Mouse (Mus musculus) embryonic facial prominence, embryonic 11.5 days (tissue): Measurements from ENCODE around the gene Cdc42ep2. TPM values are rescaled to one million over a fixed set of nuclear protein-coding genes. Genes with fewer than 3 reads are reported as not detected.

Source experiments
- ATAC-seq: fragments of 200-750 bp; cut with Nextera tagmentation; replicated peaks from 2 replicates; pipeline ENCODE4 v1.8.0; 2017; ENCODE audit warnings: low read depth; ENCODE audit not compliant: insufficient number of reproducible peaks, low FRiP score, low TSS enrichment
- DNase-seq: peaks from one replicate; pipeline ENCODE4 v3.0.0-alpha.2; 2015; ENCODE audit warnings: low spot score
- H3K27ac ChIP-seq: fragments of 300-500 bp; sonication (generic); replicated peaks from 2 replicates; pipeline ENCODE4 v1.5.1; 2014; ENCODE audit warnings: mild to moderate bottlenecking, low read depth, low read length, control low read depth
- H3K27me3 ChIP-seq: fragments of 300-500 bp; sonication (generic); 2 replicates; pipeline ENCODE4 v1.6.1; 2014; ENCODE audit warnings: mild to moderate bottlenecking, low read length, moderate library complexity, mixed read lengths; ENCODE audit not compliant: control insufficient read depth, insufficient read depth
- H3K36me3 ChIP-seq: fragments of 300-500 bp; sonication (generic); replicated peaks from 2 replicates; pipeline ENCODE4 v1.6.1; 2014; ENCODE audit warnings: low read depth, mild to moderate bottlenecking, low read length, moderate library complexity, mixed read lengths; ENCODE audit not compliant: control insufficient read depth, insufficient read depth
- H3K4me1 ChIP-seq: fragments of 300-500 bp; sonication (generic); 2 replicates; pipeline ENCODE4 v1.6.1; 2014; ENCODE audit warnings: low read length, mixed read lengths; ENCODE audit not compliant: control insufficient read depth, insufficient read depth
- H3K4me2 ChIP-seq: fragments of 300-500 bp; sonication (generic); 2 replicates; pipeline ENCODE4 v1.6.1; 2014; ENCODE audit warnings: low read depth, mild to moderate bottlenecking, control low read depth, low read length, moderate library complexity
- H3K4me3 ChIP-seq: fragments of 300-500 bp; sonication (generic); 2 replicates; pipeline ENCODE4 v1.5.1; 2014; ENCODE audit warnings: low read depth, low read length, control low read depth
- H3K9ac ChIP-seq: fragments of 300-500 bp; sonication (generic); replicated peaks from 2 replicates; pipeline ENCODE4 v1.6.1; 2014; ENCODE audit warnings: mild to moderate bottlenecking, control low read depth, low read length
- H3K9me3 ChIP-seq: fragments of 300-500 bp; sonication (generic); replicated peaks from 2 replicates; pipeline ENCODE4 v1.6.1; 2016; ENCODE audit warnings: mild to moderate bottlenecking, low read length, inconsistent platforms, mixed read lengths; ENCODE audit not compliant: control insufficient read depth
- WGBS: fragments of 180-500 bp; shearing (Covaris S2); extraction: QIAGEN DNeasy Blood & Tissue Kit; methylation state at CpG from one replicate; pipeline ENCODE4 v1.1.7; 2014; 5-methylcytosine and 5-hydroxymethylcytosine counted together
- polyA plus RNA-seq: library from polyadenylated mRNA; unstranded; fragments of >200 nt; fragmentation: Nextera tagmentation; extraction: Ambion mirVana; gene quantifications from 2 replicates; pipeline ENCODE4 v1.2.1, GENCODE M21; 2014

Gene Cdc42ep2
- polyA plus RNA-seq, result 2.4 and 2.7 TPM in 2 replicates

DNA sequence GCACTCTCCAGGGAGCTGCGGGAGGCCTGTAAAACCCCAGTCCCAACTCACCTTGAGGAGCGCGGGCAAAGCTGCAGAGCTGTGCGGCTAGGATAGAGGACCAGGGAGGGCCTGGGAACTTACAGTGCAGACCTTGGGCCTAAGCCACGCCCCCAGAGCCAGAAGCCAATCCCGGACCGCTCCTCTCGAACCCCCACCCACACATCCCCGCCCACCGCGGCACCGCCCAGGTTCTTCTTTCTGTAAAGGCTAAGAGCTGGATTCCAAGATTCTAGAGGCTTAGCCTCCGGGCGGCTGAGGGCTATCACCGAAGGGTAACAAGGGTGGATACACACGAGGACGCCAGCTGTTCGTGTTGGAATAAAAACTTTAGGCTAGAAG, at the start of gene Cdc42ep2:
Cdc42ep2 (minus strand) TSS at position 104 of the 381 bp plus-strand sequence.
- Histone ChIP-seq H3K4me2 (peak within 1 kb of the TSS; percentile 98), H3K9ac (peak within 1 kb of the TSS; percentile 48), H3K27ac (no peak within 1 kb of the TSS), H3K9me3 (no peaks in the 10 kb centered on the region), H3K36me3 (no peaks in the 10 kb centered on the region), H3K4me1 (no peaks in the 10 kb centered on the region; the same call in 1 of the 2 replicates), H3K4me3 (peak within 1 kb of the TSS; percentile 50), H3K27me3 (peaks cover 4% of the 10 kb centered on the region; the same call in 1 of the 2 replicates)
- 0% methylated on average over 18 of the region's 18 CpGs for WGBS
- ATAC-seq (peak; percentile 93), DNase-seq (peak; percentile 96)

- Histone ChIP-seq H3K27me3 (no peaks in the 10 kb centered on the region), H3K4me2 (no peak overlapping the region), H3K4me3 (no peak overlapping the region), H3K4me1 (no peaks in the 10 kb centered on the region), H3K9ac (no peak overlapping the region), H3K36me3 (no peaks in the 10 kb centered on the region), H3K27ac (no peak overlapping the region), H3K9me3 (no peaks in the 10 kb centered on the region)
- WGBS, result 88% methylated on average over 10 of the region's 10 CpGs
- no peak for DNase-seq
- ATAC-seq, result no peak
These were observed 43.0 kb upstream of the Cdc42ep2 start for GRCm38 (mm10) chr19:5967664-5968063.

DNA sequence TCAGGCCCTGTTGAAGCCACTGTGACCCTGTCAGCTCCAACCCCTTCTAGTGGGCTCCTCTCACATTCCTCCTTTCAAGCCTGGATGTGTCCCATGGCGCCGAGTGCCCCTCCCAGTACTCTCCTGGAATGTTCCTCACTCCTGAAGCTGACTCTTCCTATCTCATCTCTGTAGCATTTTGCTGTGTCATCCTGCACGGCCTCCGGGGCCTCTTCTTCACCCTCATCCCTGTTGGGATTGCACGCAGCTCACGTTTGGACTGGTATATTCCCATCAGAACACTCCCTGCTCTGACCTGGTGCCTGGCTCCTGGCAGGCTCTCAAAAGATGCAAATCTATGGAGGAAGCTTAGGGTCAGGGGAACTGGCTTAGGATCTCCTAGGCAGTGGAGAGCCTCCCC, 42.2 kb upstream of the Cdc42ep2 start:
- no peak overlapping the region for H3K27ac ChIP-seq
- H3K4me3 ChIP-seq, result no peak overlapping the region
- H3K27me3 ChIP-seq, result no peaks in the 10 kb centered on the region
- DNase-seq (no peak), ATAC-seq (no peak)
- H3K9me3 ChIP-seq, result no peaks in the 10 kb centered on the region
- H3K36me3 ChIP-seq, result no peaks in the 10 kb centered on the region
- H3K9ac ChIP-seq, result 0 out of 2 replicates have a peak overlapping the region, but pooled peaks have one; percentile 13
- WGBS, result 81% methylated on average over 6 of the region's 6 CpGs
- H3K4me1 ChIP-seq, result no peaks in the 10 kb centered on the region
- H3K4me2 ChIP-seq, result no peak overlapping the region

DNA sequence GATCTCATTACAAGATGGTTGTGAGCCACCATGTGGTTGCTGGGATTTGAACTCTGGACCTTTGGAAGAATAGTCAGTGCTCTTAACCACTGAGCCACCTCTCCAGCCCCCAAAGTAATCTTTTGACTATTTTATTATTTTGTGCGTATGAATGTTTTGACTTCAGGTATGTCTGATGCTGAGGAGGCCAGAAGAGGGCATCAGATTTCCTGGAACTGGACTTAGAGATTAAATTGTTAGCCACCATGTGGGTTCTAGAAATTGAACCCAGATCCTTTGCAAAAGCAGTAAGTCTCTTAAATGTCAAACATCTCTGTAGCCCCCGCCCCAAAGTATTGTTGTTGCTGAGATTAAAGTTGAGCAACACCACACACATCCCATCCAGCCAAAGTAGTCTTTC, 41.3 kb upstream of the Cdc42ep2 start:
- DNase-seq, result no peak
- Histone ChIP-seq H3K4me3 (no peak overlapping the region), H3K4me1 (no peaks in the 10 kb centered on the region), H3K9ac (no peak overlapping the region), H3K27ac (no peak overlapping the region), H3K4me2 (no peak overlapping the region), H3K27me3 (no peaks in the 10 kb centered on the region), H3K9me3 (no peaks in the 10 kb centered on the region), H3K36me3 (no peaks in the 10 kb centered on the region)
- 90% methylated on average over 2 of the region's 2 CpGs for WGBS
- no peak for ATAC-seq

- H3K4me3 ChIP-seq, result no peak overlapping the region
- ATAC-seq, result no peak
- H3K4me1 ChIP-seq, result no peaks in the 10 kb centered on the region
- H3K36me3 ChIP-seq, result no peaks in the 10 kb centered on the region
- H3K9me3 ChIP-seq, result no peaks in the 10 kb centered on the region
- no peak overlapping the region for H3K27ac ChIP-seq
- WGBS, result 5% methylated on average over 4 of the region's 4 CpGs
- H3K27me3 ChIP-seq, result no peaks in the 10 kb centered on the region
- no peak overlapping the region for H3K4me2 ChIP-seq
- no peak overlapping the region for H3K9ac ChIP-seq
- peak; percentile 89 for DNase-seq
These were observed 40.7 kb upstream of the Cdc42ep2 start for GRCm38 (mm10) chr19:5965280-5965679.

GRCm38 (mm10) chr19:5964804-5965203, 40.2 kb upstream of the Cdc42ep2 start:
- peak overlapping the region; percentile 66 for H3K4me3 ChIP-seq
- DNase-seq (no peak), ATAC-seq (no peak)
- H3K27ac ChIP-seq, result no peak overlapping the region
- H3K4me2 ChIP-seq, result peak overlapping the region; percentile 72; the same call in 1 of the 2 replicates
- no peaks in the 10 kb centered on the region for H3K4me1 ChIP-seq
- H3K36me3 ChIP-seq, result no peaks in the 10 kb centered on the region
- WGBS, result 79% methylated on average over 2 of the region's 2 CpGs
- H3K9ac ChIP-seq, result peak overlapping the region; percentile 75; the same call in 1 of the 2 replicates
- H3K9me3 ChIP-seq, result no peaks in the 10 kb centered on the region
- H3K27me3 ChIP-seq, result no peaks in the 10 kb centered on the region

DNA sequence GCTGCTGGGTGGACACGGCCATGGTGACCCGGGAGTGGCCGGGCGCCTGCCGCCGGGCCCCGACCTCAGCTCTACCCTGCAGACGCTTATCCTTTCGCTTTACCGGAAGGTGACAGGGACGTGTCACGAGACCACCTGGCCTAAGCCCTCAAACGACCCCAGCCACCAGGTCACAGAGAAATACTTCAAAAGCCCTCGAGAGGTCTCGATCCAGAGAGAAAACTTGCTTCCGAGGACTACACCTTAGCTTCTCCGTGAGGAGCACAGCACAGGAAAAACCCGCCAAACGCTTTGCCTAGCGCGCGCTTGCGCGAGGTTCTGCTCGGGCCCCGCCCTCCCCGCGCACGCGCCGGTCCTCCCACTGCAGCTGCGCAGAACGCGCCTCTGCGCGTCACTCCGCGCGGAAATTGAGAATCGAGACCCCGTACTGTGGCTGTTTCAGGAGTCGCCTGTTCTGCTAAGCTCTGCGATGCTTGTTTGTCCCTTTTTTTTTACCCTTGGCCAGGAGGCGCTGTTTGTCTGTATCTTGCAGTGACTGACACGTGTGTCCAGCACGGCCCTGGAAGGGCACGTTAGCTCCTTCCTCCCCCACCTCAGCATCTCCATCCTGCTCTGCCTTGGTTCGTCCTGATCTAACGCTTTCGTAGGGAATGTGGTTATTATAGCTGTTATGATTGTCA, 39.4 kb upstream of the Cdc42ep2 start, which contains the start of gene Pola2:
Pola2 (minus strand) TSS at position 320 of the 680 bp plus-strand sequence.
- Histone ChIP-seq H3K27me3 (no peaks in the 10 kb centered on the region), H3K4me3 (peak within 1 kb of the TSS; percentile 66), H3K9ac (peak within 1 kb of the TSS; percentile 75), H3K4me1 (no peaks in the 10 kb centered on the region), H3K4me2 (peak within 1 kb of the TSS; percentile 72), H3K36me3 (no peaks in the 10 kb centered on the region), H3K27ac (0 out of 2 replicates have a peak within 1 kb of the TSS, but pooled peaks have one; percentile 7), H3K9me3 (no peaks in the 10 kb centered on the region)
- peak; percentile 81 for ATAC-seq
- WGBS, result under 1% methylated on average over 50 of the region's 50 CpGs
- DNase-seq, result peak; percentile 95

DNA sequence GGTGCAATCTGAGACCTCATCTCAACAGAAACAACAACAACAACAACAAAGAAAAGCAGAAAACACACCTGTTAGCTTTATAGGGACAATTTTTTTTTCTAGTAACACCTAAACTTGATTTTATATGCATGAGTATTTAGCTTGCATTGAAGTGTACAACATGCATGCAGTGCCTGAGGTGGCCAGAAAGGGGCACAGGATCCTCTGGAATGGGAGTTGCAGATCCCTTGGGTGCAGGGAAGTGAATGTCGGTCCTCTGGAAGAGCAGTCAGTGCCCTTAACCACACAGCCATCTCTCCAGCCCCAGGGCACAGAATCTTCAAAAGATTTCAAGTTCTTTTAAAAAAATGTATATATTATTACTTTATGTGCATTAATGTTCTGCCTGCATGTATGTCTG, 38.0 kb upstream of the Cdc42ep2 start:
- H3K27ac ChIP-seq, result no peak overlapping the region
- H3K4me1 ChIP-seq, result no peaks in the 10 kb centered on the region
- no peak for DNase-seq
- no peaks in the 10 kb centered on the region for H3K36me3 ChIP-seq
- no peaks in the 10 kb centered on the region for H3K27me3 ChIP-seq
- 0 out of 2 replicates have a peak overlapping the region, but pooled peaks have one; percentile 0 for H3K9ac ChIP-seq
- no peak for ATAC-seq
- WGBS, result 24% methylated on average over 1 of the region's 1 CpGs
- no peaks in the 10 kb centered on the region for H3K9me3 ChIP-seq
- H3K4me3 ChIP-seq, result peak overlapping the region; percentile 66; the same call in 1 of the 2 replicates
- H3K4me2 ChIP-seq, result peak overlapping the region; percentile 72
